Mouse (Mus musculus): ENCODE measurements around the gene BC067074. TPM values are rescaled to one million over a fixed set of nuclear protein-coding genes. Genes with fewer than 3 reads are reported as not detected.

The BC067074 gene
- polyA plus RNA-seq, 1 experiment from 2014 or later, result 10.2 TPM

- Histone ChIP-seq H3K4me1 (peaks cover 3% of the 10 kb centered on the region), H3K4me3 (no peak overlapping the region), H3K36me3 (no peaks in the 10 kb centered on the region), H3K9me3 (no peaks in the 10 kb centered on the region), H3K27me3 (no peaks in the 10 kb centered on the region), H3K4me2 (replicated peaks) (no peak overlapping the region), H3K9ac (no peak overlapping the region), H3K27ac (no peak overlapping the region)
- no peak for ATAC-seq (ENCODE audit: low FRiP score, low read depth)
- WGBS, result 92% methylated on average over 7 of the region's 7 CpGs
These were observed 130.9 kb downstream of the BC067074 start for GRCm38 (mm10) chr13:113423825-113424224.

GRCm38 (mm10) chr13:113425907-113426306, 132.9 kb downstream of the BC067074 start:
- Histone ChIP-seq H3K9me3 (no peaks in the 10 kb centered on the region), H3K4me2 (replicated peaks) (no peak overlapping the region), H3K4me1 (no peaks in the 10 kb centered on the region), H3K27me3 (no peaks in the 10 kb centered on the region), H3K27ac (no peak overlapping the region), H3K4me3 (no peak overlapping the region), H3K36me3 (no peaks in the 10 kb centered on the region), H3K9ac (no peak overlapping the region)
- WGBS, result 97% methylated on average over 4 of the region's 4 CpGs
- ATAC-seq (ENCODE audit: low FRiP score, low read depth), result no peak

Other genes with a start within 250 kb of the BC067074 start
- 201 and 206 TPM in 2 replicates for gene Gpx8, start 246.7 kb upstream of the BC067074 start, polyA plus RNA-seq (2015; fragmentation: Nextera tagmentation; extraction: Ambion mirVana)
- not detected in 2 replicates for gene Gzma, start 192.2 kb upstream of the BC067074 start, polyA plus RNA-seq (2015; fragmentation: Nextera tagmentation; extraction: Ambion mirVana)
- 3.0 TPM in 2 replicates for gene Esm1, start 83.5 kb upstream of the BC067074 start, polyA plus RNA-seq (2015; fragmentation: Nextera tagmentation; extraction: Ambion mirVana)
- not detected in 2 replicates for gene Gzmk, start 67.3 kb upstream of the BC067074 start, polyA plus RNA-seq (2015; fragmentation: Nextera tagmentation; extraction: Ambion mirVana)